Mouse (Mus musculus) hindbrain, embryonic 10.5 days (tissue): Measurements from ENCODE around the gene Rab3b. TPM values are rescaled to one million over a fixed set of nuclear protein-coding genes. Genes with fewer than 3 reads are reported as not detected.

Experiments used
- DNase-seq: peaks from one replicate; pipeline ENCODE4 v3.0.0-alpha.2; 2017; ENCODE audit warnings: low spot score
- H3K27ac ChIP-seq: fragments of 300-500 bp; sonication (generic); 2 replicates; pipeline ENCODE4 v1.5.1; 2016; ENCODE audit warnings: mild to moderate bottlenecking, moderate library complexity
- H3K27me3 ChIP-seq: fragments of 300-500 bp; sonication (generic); 2 replicates; pipeline ENCODE4 v1.6.1; 2016; ENCODE audit warnings: mild to moderate bottlenecking; ENCODE audit not compliant: poor library complexity, insufficient read depth, severe bottlenecking
- H3K36me3 ChIP-seq: fragments of 300-500 bp; sonication (generic); 2 replicates; pipeline ENCODE4 v1.6.1; 2016; ENCODE audit warnings: mild to moderate bottlenecking, moderate library complexity
- H3K4me1 ChIP-seq: fragments of 300-500 bp; sonication (generic); replicated peaks from 2 replicates; pipeline ENCODE4 v1.6.1; 2016; ENCODE audit warnings: mild to moderate bottlenecking
- H3K4me3 ChIP-seq: fragments of 300-500 bp; sonication (generic); 2 replicates; pipeline ENCODE4 v1.5.1; 2016; ENCODE audit warnings: mild to moderate bottlenecking, moderate library complexity
- H3K9me3 ChIP-seq: fragments of 300-500 bp; sonication (generic); 2 replicates; pipeline ENCODE4 v1.6.1; 2016; ENCODE audit warnings: mild to moderate bottlenecking, moderate library complexity
- WGBS: fragments of 180-500 bp; shearing (Covaris S2); methylation state at CpG from one replicate; pipeline ENCODE4 v1.1.7; 2016; 5-methylcytosine and 5-hydroxymethylcytosine counted together
- polyA plus RNA-seq: library from polyadenylated mRNA; unstranded; fragments of >200 nt; fragmentation: Nextera tagmentation; extraction: Ambion mirVana; gene quantifications from 2 replicates; pipeline ENCODE4 v1.2.1, GENCODE M21; 2016

Rab3b gene
- polyA plus RNA-seq, 1 experiment from 2014 or later: 33.9 TPM

DNA sequence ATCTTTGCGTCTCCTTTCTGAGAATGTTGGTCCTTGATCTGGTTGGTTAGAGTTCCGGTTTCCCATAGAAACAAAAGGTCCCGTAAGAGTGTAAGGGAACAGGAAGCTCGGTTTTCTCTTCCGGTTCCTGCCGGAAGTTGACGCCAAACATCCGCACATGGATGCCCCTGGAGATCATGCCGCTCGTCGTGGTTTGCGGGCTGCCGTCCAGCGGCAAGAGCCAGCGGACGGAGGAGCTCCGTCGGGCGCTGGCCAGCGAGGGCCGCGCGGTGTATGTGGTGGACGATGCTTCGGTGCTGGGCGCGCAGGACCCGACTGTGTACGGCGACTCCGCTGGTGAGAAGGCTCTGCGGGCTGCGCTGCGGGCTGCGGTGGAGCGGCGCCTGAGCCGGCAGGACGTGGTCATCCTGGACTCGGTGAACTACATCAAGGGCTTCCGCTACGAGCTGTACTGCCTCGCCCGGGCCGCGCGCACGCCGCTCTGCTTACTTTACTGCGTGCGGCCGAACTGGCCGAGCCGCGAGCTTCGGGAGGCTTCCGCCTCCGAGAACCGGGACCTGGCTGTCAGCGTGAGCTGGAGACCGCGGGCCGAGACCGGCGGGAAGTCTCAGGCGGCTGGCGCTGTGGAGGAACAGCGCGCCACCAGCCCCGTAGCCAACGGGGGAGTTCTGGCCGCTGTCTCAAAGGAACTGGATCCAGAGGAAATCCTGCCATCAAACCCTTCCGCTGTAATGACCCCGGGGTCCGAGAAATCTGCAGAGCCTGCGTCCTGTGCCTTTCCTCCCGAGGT is 31.0 kb upstream of the Rab3b start, which contains the start of gene Kti12:
Gene Kti12, plus strand, starts transcription at position 71 of the 790 bp plus-strand sequence.
- peak; percentile 86 for DNase-seq
- H3K36me3 ChIP-seq: peaks cover 27% of the 10 kb centered on the region
- H3K9me3 ChIP-seq: no peaks in the 10 kb centered on the region
- H3K4me3 ChIP-seq: peak within 1 kb of the TSS; percentile 91
- H3K4me1 ChIP-seq: peaks cover 33% of the 10 kb centered on the region
- H3K27ac ChIP-seq: peak within 1 kb of the TSS; percentile 89
- under 1% methylated on average over 77 of the region's 77 CpGs for WGBS
- no peaks in the 10 kb centered on the region for H3K27me3 ChIP-seq

DNA sequence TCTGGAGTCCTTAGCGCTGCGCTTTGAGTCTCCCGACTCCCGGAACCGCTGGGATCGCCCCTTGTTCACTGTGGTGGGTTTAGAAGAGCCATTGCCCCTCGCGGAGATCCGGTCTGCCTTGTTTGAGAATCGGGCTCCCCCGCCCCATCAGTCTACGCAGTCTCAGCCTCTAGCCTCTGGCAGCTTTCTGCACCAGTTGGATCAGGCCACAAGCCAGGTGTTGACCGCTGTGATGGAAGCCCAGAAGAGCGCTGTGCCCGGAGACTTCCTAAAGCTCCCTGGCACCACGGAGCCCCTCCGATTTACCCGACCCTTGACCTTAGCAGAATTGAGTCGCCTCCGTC is 30.4 kb upstream of the Rab3b start, which contains the start of gene A730015C16Rik:
Gene A730015C16Rik, minus strand, starts transcription at position 115 of the 344 bp plus-strand sequence.
- no peaks in the 10 kb centered on the region for H3K27me3 ChIP-seq
- no peak for DNase-seq
- no peaks in the 10 kb centered on the region for H3K9me3 ChIP-seq
- H3K36me3 ChIP-seq: peaks cover 33% of the 10 kb centered on the region
- peak within 1 kb of the TSS; percentile 89 for H3K27ac ChIP-seq
- H3K4me3 ChIP-seq: peak within 1 kb of the TSS; percentile 91
- peaks cover 27% of the 10 kb centered on the region for H3K4me1 ChIP-seq
- WGBS: 14% methylated on average over 20 of the region's 20 CpGs

DNA sequence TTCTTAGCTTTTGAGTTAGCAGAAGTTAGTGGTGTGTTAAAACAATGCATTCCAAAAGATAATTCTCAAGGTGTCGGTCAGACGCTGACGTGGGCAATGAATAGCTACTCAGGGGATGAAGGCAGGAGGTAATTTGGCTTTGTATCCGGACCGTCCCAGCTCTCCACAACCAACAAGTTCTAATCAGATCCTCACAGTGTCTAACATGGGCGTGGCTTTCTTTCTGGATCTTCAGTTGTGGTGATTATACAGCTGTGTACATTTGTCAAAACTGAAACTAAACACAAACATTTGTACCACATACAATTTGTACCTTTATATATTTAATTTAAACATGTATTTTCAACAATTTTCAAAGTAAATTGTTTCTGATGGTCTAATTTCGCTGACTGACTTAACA is 12.1 kb upstream of the Rab3b start:
- Histone ChIP-seq H3K4me3 (no peak overlapping the region), H3K36me3 (peaks cover 29% of the 10 kb centered on the region), H3K27me3 (no peaks in the 10 kb centered on the region), H3K9me3 (no peaks in the 10 kb centered on the region), H3K27ac (no peak overlapping the region), H3K4me1 (no peaks in the 10 kb centered on the region)
- DNase-seq: no peak
- WGBS: 87% methylated on average over 7 of the region's 7 CpGs

DNA sequence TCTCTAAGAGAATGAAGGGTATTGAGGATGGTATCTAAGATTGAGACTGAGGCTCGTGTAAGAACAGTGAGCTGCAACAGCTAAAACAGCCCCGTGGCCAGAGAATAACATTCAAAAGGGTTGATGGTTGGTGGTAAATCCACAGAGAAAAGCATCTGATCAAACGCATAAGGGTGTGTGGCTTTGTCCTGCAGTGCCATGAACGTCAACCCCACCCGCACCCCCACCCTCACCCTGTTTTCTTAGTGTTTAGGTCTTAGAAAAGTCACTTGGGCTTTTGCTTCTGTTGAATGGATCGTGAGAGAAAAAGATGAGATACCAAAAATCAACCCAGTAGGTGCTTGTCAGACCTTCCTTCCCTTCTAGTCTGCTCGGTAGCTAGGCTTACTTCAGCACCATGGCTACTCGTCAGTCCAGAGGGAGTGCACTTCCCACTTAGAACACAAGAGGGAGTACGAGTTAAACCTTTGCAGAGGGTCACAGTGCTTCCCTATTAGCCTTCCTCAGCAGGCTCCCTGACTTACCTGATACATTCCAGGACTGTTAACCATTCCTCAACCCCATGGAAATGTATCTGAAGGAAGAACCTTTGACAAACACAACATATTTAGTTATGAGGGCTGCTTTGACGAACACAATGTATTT is 9.0 kb upstream of the Rab3b start:
- no peak overlapping the region for H3K4me3 ChIP-seq
- H3K27ac ChIP-seq: no peak overlapping the region
- no peaks in the 10 kb centered on the region for H3K9me3 ChIP-seq
- no peaks in the 10 kb centered on the region for H3K4me1 ChIP-seq
- H3K27me3 ChIP-seq: no peaks in the 10 kb centered on the region
- DNase-seq: peak; percentile 77
- WGBS: 36% methylated on average over 10 of the region's 10 CpGs
- 0 out of 2 replicates have a peak, but pooled peaks cover under 1% of the 10 kb centered on the region for H3K36me3 ChIP-seq

DNA sequence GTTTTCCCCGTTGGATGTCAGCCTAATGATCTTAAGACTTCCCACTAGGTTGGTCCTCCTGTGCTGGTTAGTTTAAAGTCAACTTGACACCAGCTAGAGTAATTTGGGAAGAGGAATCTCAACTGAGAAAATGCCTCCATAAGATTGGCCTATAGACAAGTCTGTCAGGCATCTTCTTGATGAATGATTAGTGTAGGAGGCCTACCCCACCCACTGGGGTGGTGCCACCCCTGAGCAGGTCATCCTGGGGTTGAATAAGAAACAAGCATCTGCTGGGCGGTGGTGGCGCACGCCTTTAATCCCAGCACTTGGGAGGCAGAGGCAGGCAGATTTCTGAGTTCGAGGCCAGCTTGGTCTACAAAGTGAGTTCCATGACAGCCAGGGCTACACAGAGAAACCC is 5.1 kb upstream of the Rab3b start:
- no peak for DNase-seq
- peaks cover 2% of the 10 kb centered on the region; the same call in 1 of the 2 replicates for H3K4me1 ChIP-seq
- H3K9me3 ChIP-seq: no peaks in the 10 kb centered on the region
- 80% methylated on average over 5 of the region's 5 CpGs for WGBS
- no peaks in the 10 kb centered on the region for H3K36me3 ChIP-seq
- no peak overlapping the region for H3K27ac ChIP-seq
- H3K27me3 ChIP-seq: 0 out of 2 replicates have a peak, but pooled peaks cover 8% of the 10 kb centered on the region
- no peak overlapping the region for H3K4me3 ChIP-seq

DNA sequence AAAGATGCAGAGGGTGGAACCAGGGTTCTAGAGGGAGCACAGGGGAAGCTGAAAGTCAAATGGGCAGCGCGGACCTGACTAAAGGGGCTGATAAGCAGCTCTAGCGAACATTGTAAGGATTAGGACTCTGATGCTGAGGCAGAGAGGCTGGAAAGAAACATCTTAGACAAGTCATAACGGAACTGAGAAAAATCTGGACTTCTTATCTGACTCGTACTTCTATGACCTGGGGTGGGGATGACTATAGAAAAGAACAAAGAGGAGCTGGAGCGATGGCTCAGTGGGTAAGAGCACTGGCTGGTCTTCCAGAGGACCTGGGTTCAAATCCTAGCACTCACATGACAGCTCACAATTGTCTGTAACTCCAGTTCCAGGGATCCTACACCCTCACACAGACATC is 962 bp upstream of the Rab3b start:
- no peak for DNase-seq
- Histone ChIP-seq H3K9me3 (no peaks in the 10 kb centered on the region), H3K36me3 (no peaks in the 10 kb centered on the region), H3K27me3 (peaks cover 21% of the 10 kb centered on the region), H3K4me1 (peaks cover 15% of the 10 kb centered on the region; the same call in 1 of the 2 replicates), H3K27ac (no peak overlapping the region), H3K4me3 (no peak overlapping the region)
- WGBS: 81% methylated on average over 6 of the region's 6 CpGs

DNA sequence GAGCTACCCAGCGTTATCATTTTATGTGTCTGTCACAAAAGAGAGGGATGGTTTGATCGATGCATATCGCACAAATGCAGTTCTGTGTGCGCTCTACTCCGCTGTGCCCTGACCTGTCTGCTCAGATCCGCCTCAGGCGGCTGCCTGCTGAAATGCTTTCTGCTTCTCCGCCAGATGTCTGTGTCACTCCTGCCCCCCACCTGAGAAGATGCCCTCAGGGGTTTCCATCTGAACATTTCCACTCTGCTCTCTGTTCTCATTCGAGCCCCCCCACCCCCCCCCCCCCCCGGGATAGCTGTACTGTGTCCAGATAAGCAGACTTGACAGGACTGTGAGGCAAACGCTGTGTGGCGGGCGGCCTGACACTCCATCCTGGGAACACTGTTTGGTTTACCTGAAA is 5.0 kb downstream of the Rab3b start:
- WGBS: 56% methylated on average over 13 of the region's 13 CpGs
- Histone ChIP-seq H3K27me3 (peaks cover 13% of the 10 kb centered on the region), H3K27ac (no peak overlapping the region), H3K36me3 (no peaks in the 10 kb centered on the region), H3K9me3 (no peaks in the 10 kb centered on the region), H3K4me3 (no peak overlapping the region), H3K4me1 (peaks cover 17% of the 10 kb centered on the region; the same call in 1 of the 2 replicates)
- no peak for DNase-seq

DNA sequence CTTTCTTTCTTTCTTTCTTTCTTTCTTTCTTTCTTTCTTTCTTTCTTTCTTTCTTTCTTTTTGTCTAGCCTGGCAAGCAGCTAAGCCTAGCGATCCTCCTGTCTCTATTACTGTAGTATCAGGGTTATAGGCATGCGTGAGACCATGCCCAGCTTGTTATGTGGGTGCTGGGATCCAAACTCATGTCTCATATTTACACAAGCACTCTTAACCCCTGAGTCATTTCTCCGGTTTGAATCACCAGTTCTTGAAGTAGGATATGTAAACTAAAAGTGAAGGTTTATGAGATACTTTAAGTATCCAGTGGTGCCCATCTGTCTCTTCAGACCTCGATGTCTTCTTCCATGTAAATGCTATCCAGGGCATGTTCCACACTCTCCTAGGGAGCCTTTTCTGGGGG is 8.6 kb downstream of the Rab3b start:
- H3K9me3 ChIP-seq: no peaks in the 10 kb centered on the region
- 0 out of 2 replicates have a peak, but pooled peaks cover 5% of the 10 kb centered on the region for H3K4me1 ChIP-seq
- WGBS: 87% methylated on average over 4 of the region's 4 CpGs
- no peak overlapping the region for H3K4me3 ChIP-seq
- no peak overlapping the region for H3K27ac ChIP-seq
- no peaks in the 10 kb centered on the region for H3K27me3 ChIP-seq
- H3K36me3 ChIP-seq: no peaks in the 10 kb centered on the region
- no peak for DNase-seq

DNA sequence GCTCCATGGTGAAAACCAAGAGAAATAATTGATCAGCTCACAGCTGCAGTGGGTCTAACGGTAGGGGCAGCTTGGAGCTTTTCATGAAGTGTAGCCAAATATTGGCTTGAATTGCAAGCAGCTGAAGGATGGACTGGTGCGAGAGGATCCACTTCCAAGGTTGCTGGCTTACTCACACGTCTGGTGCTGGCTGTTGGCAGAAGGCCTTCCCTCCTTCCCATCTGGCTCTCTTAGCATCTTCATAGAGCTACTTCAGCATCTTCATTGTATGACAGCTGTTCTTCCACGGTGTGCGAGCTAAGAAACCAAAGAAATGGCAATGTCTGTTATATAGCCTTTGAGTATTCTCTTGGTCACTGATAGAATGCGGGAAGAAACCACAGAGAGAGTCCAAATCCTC is 12.0 kb downstream of the Rab3b start:
- no peak overlapping the region for H3K4me3 ChIP-seq
- H3K36me3 ChIP-seq: no peaks in the 10 kb centered on the region
- H3K4me1 ChIP-seq: no peaks in the 10 kb centered on the region
- no peaks in the 10 kb centered on the region for H3K27me3 ChIP-seq
- H3K27ac ChIP-seq: no peak overlapping the region
- no peak for DNase-seq
- H3K9me3 ChIP-seq: no peaks in the 10 kb centered on the region
- 88% methylated on average over 6 of the region's 6 CpGs for WGBS

DNA sequence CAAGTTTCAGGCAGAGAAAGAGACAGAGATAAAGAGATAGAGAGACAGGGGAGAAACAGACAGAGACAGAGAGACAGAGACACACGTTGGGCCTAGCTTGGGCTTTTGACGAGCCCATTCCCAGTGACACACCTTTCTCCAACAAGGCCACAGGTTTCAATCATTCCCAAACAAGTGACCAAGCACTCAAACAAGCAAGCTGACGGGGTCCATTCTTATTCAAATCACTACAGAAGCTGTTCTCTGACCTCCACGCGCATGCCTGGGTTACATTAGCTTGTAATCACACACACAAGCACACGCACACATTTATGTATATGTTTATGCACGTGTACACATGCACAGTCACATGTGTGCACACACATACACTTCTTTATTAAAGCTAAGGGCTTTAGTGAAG is 21.6 kb downstream of the Rab3b start:
- Histone ChIP-seq H3K9me3 (no peaks in the 10 kb centered on the region), H3K4me3 (no peak overlapping the region), H3K36me3 (no peaks in the 10 kb centered on the region), H3K4me1 (0 out of 2 replicates have a peak, but pooled peaks cover 12% of the 10 kb centered on the region), H3K27ac (no peak overlapping the region), H3K27me3 (no peaks in the 10 kb centered on the region)
- DNase-seq: no peak
- 72% methylated on average over 7 of the region's 7 CpGs for WGBS

DNA sequence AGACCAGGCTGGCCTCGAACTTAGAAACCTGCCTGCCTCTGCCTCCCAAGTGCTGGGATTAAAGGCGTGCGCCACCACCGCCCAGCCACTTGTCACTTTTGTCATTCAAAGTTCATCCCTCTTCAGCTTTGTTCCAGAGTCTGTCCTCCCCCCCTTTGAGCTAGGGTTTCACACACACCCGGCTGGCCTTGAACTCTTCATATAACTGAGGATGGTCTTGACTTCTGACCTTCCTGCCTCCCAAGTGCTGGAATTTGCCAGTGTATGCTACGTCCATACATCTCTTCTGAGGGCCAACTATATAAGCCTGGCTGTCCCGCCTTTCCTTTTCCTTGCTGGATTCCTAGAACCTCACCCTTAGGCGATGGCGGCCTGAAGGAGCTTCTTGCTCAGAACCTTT is 24.0 kb downstream of the Rab3b start:
- Histone ChIP-seq H3K27me3 (no peaks in the 10 kb centered on the region), H3K4me1 (peaks cover 22% of the 10 kb centered on the region), H3K4me3 (no peak overlapping the region), H3K9me3 (no peaks in the 10 kb centered on the region), H3K36me3 (no peaks in the 10 kb centered on the region), H3K27ac (no peak overlapping the region)
- DNase-seq: no peak
- 95% methylated on average over 9 of the region's 9 CpGs for WGBS

DNA sequence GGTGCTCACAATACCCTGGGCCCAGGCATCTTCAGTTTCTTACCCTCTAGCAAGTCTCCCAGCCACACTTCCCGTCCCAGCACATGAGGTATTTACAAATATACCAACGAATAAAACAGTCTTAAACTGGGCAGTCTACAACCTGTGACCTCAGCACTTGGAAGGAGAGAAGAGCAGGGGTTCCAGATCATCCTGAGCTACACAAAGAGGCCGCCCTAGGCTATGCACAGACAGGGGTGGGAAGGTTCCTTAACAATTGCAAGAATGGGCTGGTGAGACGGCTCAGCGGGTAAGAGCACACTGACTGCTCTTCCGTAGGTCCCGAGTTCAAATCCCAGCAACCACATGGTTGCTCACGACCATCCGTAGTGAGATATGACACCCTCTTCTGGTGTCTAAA is 24.5 kb downstream of the Rab3b start:
- Histone ChIP-seq H3K4me3 (no peak overlapping the region), H3K9me3 (no peaks in the 10 kb centered on the region), H3K36me3 (no peaks in the 10 kb centered on the region), H3K27me3 (no peaks in the 10 kb centered on the region), H3K27ac (no peak overlapping the region), H3K4me1 (peaks cover 22% of the 10 kb centered on the region)
- WGBS: 93% methylated on average over 9 of the region's 9 CpGs
- DNase-seq: no peak

DNA sequence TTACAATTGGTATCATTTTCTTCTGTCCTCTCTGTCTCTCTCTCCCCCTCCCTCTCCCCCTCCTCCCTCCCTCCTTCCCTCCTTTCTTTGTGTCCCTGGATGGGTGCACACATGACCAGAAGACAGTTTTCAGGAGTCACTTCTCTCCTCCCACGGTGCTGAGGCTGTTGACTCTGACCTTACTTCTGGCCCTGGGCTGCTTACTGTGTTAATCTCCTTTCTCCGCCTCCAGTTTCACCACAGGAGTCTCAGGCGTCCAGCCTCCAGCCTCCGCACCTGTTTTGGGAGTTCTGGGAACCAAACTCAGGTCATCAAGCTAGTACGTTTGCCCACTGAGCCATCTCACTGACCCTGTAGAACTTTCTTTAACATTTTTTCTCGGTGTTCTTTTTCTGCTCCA is 25.2 kb downstream of the Rab3b start:
- H3K4me3 ChIP-seq: no peak overlapping the region
- no peaks in the 10 kb centered on the region for H3K36me3 ChIP-seq
- no peak for DNase-seq
- H3K27ac ChIP-seq: no peak overlapping the region
- peaks cover 22% of the 10 kb centered on the region for H3K4me1 ChIP-seq
- H3K27me3 ChIP-seq: no peaks in the 10 kb centered on the region
- WGBS: 52% methylated on average over 6 of the region's 6 CpGs
- H3K9me3 ChIP-seq: no peaks in the 10 kb centered on the region
